Mouse (Mus musculus): ENCODE measurements around the gene Gm40460. TPM values are rescaled to one million over a fixed set of nuclear protein-coding genes. Genes with fewer than 3 reads are reported as not detected.
"Not testable (repeated sequence)": the region's sequence is repeated elsewhere in the genome, so short reads cannot be mapped to it uniquely, and the experiment has no call there.

Gm40460 gene
- polyA plus RNA-seq (2016; fragmentation: Nextera tagmentation; extraction: Ambion mirVana): not detected in 2 replicates

- Histone ChIP-seq H3K27me3 (no peaks in the 10 kb centered on the region), H3K27ac (no peak within 1 kb of the TSS), H3K36me3 (no peaks in the 10 kb centered on the region), H3K9ac (replicated peaks) (no peak within 1 kb of the TSS), H3K4me1 (replicated peaks) (no peaks in the 10 kb centered on the region), H3K9me3 (0 out of 2 replicates have a peak, but pooled peaks cover under 1% of the 10 kb centered on the region), H3K4me3 (replicated peaks) (no peak within 1 kb of the TSS), H3K4me2 (no peak within 1 kb of the TSS)
- no peak for ATAC-seq (ENCODE audit: insufficient number of reproducible peaks, insufficient read depth, low FRiP score, low TSS enrichment, low read depth)
- WGBS: 26% methylated on average over 2 of the region's 2 CpGs
Observed at GRCm38 (mm10) chr7:142240978-142241377, at the start of gene Gm40460. Gm40460 (minus strand) TSS chr7:142241078.

- not testable (repeated sequence) for H3K36me3 ChIP-seq; H3K9ac ChIP-seq (replicated peaks); H3K27ac ChIP-seq; ATAC-seq (ENCODE audit: insufficient number of reproducible peaks, insufficient read depth, low FRiP score, low TSS enrichment, low read depth); H3K9me3 ChIP-seq; H3K4me1 ChIP-seq (replicated peaks); H3K4me2 ChIP-seq; H3K4me3 ChIP-seq (replicated peaks)
- 27% methylated on average over 9 of the region's 9 CpGs for WGBS
- peaks cover 32% of the 10 kb centered on the region for H3K27me3 ChIP-seq
Observed at GRCm38 (mm10) chr7:142285910-142286612, 45.2 kb upstream of the Gm40460 start.

- Histone ChIP-seq H3K4me2 (peak overlapping the region; percentile 70), H3K36me3 (no peaks in the 10 kb centered on the region), H3K9me3 (no peaks in the 10 kb centered on the region), H3K4me1 (replicated peaks) (peaks cover 7% of the 10 kb centered on the region; the same call in 1 of the 2 replicates), H3K27ac (no peak overlapping the region), H3K27me3 (peaks cover 32% of the 10 kb centered on the region), H3K9ac (replicated peaks) (peak overlapping the region; percentile 23; the same call in 1 of the 2 replicates), H3K4me3 (replicated peaks) (peak overlapping the region; percentile 53)
- WGBS: 10% methylated on average over 23 of the region's 23 CpGs
- ATAC-seq (ENCODE audit: insufficient number of reproducible peaks, insufficient read depth, low FRiP score, low TSS enrichment, low read depth): peak; percentile 65; the same call in 1 of the 2 replicates
Observed at GRCm38 (mm10) chr7:142285130-142285835, 44.4 kb upstream of the Gm40460 start.

GRCm38 (mm10) chr7:142284615-142285080 lies 43.8 kb upstream of the Gm40460 start:
- H3K27ac ChIP-seq: peak overlapping the region; percentile 91
- peaks cover 32% of the 10 kb centered on the region for H3K27me3 ChIP-seq
- H3K36me3 ChIP-seq: no peaks in the 10 kb centered on the region
- H3K4me3 ChIP-seq (replicated peaks): peak overlapping the region; percentile 53
- no peaks in the 10 kb centered on the region for H3K9me3 ChIP-seq
- H3K9ac ChIP-seq (replicated peaks): peak overlapping the region; percentile 68
- peak; percentile 83 for ATAC-seq (ENCODE audit: insufficient number of reproducible peaks, insufficient read depth, low FRiP score, low TSS enrichment, low read depth)
- H3K4me1 ChIP-seq (replicated peaks): peaks cover 7% of the 10 kb centered on the region; the same call in 1 of the 2 replicates
- under 1% methylated on average over 19 of the region's 19 CpGs for WGBS
- peak overlapping the region; percentile 70 for H3K4me2 ChIP-seq

- Histone ChIP-seq H3K4me1 (replicated peaks) (peaks cover 7% of the 10 kb centered on the region; the same call in 1 of the 2 replicates), H3K9ac (replicated peaks) (peak overlapping the region; percentile 68), H3K27me3 (peaks cover 32% of the 10 kb centered on the region), H3K27ac (peak overlapping the region; percentile 91), H3K9me3 (no peaks in the 10 kb centered on the region), H3K36me3 (no peaks in the 10 kb centered on the region), H3K4me2 (peak overlapping the region; percentile 70), H3K4me3 (replicated peaks) (peak overlapping the region; percentile 53)
- peak; percentile 74 for ATAC-seq (ENCODE audit: insufficient number of reproducible peaks, insufficient read depth, low FRiP score, low TSS enrichment, low read depth)
- WGBS: under 1% methylated on average over 38 of the region's 38 CpGs
Observed at GRCm38 (mm10) chr7:142284023-142284591, 43.2 kb upstream of the Gm40460 start.

GRCm38 (mm10) chr7:142282847-142283246 lies 42.0 kb upstream of the Gm40460 start:
- H3K4me1 ChIP-seq (replicated peaks); H3K4me3 ChIP-seq (replicated peaks); H3K27ac ChIP-seq; H3K36me3 ChIP-seq; ATAC-seq (ENCODE audit: insufficient number of reproducible peaks, insufficient read depth, low FRiP score, low TSS enrichment, low read depth); H3K9ac ChIP-seq (replicated peaks); H3K9me3 ChIP-seq: not testable (repeated sequence)
- H3K4me2 ChIP-seq: peak overlapping the region; percentile 70
- 22% methylated on average over 2 of the region's 2 CpGs for WGBS
- H3K27me3 ChIP-seq: peaks cover 32% of the 10 kb centered on the region

- 63% methylated on average over 1 of the region's 1 CpGs for WGBS
- H3K9me3 ChIP-seq; ATAC-seq (ENCODE audit: insufficient number of reproducible peaks, insufficient read depth, low FRiP score, low TSS enrichment, low read depth); H3K36me3 ChIP-seq; H3K4me2 ChIP-seq; H3K4me3 ChIP-seq (replicated peaks); H3K27ac ChIP-seq; H3K9ac ChIP-seq (replicated peaks); H3K4me1 ChIP-seq (replicated peaks): not testable (repeated sequence)
- peaks cover 13% of the 10 kb centered on the region for H3K27me3 ChIP-seq
Observed at GRCm38 (mm10) chr7:142279291-142279690, 38.4 kb upstream of the Gm40460 start.

GRCm38 (mm10) chr7:142278183-142278582 lies 37.3 kb upstream of the Gm40460 start:
- ATAC-seq (ENCODE audit: insufficient number of reproducible peaks, insufficient read depth, low FRiP score, low TSS enrichment, low read depth); H3K27ac ChIP-seq; H3K9ac ChIP-seq (replicated peaks): not testable (repeated sequence)

GRCm38 (mm10) chr7:142274263-142274662 lies 33.4 kb upstream of the Gm40460 start, which contains the start of gene Gm4559:
Gm4559 (minus strand) TSS chr7:142274363.
- ATAC-seq (ENCODE audit: insufficient number of reproducible peaks, insufficient read depth, low FRiP score, low TSS enrichment, low read depth); H3K36me3 ChIP-seq: not testable (repeated sequence)

More at GRCm38 (mm10) chr7:142278183-142278582, 37.3 kb upstream of the Gm40460 start:
- not testable (repeated sequence) for H3K4me3 ChIP-seq (replicated peaks); H3K4me2 ChIP-seq; H3K9me3 ChIP-seq; H3K36me3 ChIP-seq; H3K4me1 ChIP-seq (replicated peaks)
- peaks cover 12% of the 10 kb centered on the region for H3K27me3 ChIP-seq
- whole genome bisulfite sequencing: 0% methylated on average over 3 of the region's 3 CpGs

GRCm38 (mm10) chr7:142258254-142258653 lies 17.4 kb upstream of the Gm40460 start, which contains the start of gene Gm2431:
Gm2431 (minus strand) TSS chr7:142258354.
- H3K4me3 ChIP-seq (replicated peaks); H3K4me2 ChIP-seq; H3K27me3 ChIP-seq; H3K9me3 ChIP-seq; H3K27ac ChIP-seq; H3K36me3 ChIP-seq; ATAC-seq (ENCODE audit: insufficient number of reproducible peaks, insufficient read depth, low FRiP score, low TSS enrichment, low read depth); H3K9ac ChIP-seq (replicated peaks); H3K4me1 ChIP-seq (replicated peaks): not testable (repeated sequence)
- 50% methylated on average over 1 of the region's 1 CpGs for WGBS

More at GRCm38 (mm10) chr7:142274263-142274662, 33.4 kb upstream of the Gm40460 start, which contains the start of gene Gm4559:
- H3K9ac ChIP-seq (replicated peaks); H3K4me2 ChIP-seq; H3K27me3 ChIP-seq; H3K27ac ChIP-seq; H3K4me1 ChIP-seq (replicated peaks); H3K9me3 ChIP-seq; H3K4me3 ChIP-seq (replicated peaks): not testable (repeated sequence)

- WGBS: 0% methylated on average over 2 of the region's 2 CpGs
- Histone ChIP-seq H3K27me3 (0 out of 2 replicates have a peak, but pooled peaks cover 11% of the 10 kb centered on the region), H3K4me3 (replicated peaks) (no peak overlapping the region), H3K9ac (replicated peaks) (no peak overlapping the region), H3K4me1 (replicated peaks) (no peaks in the 10 kb centered on the region), H3K4me2 (no peak overlapping the region), H3K9me3 (no peaks in the 10 kb centered on the region), H3K27ac (no peak overlapping the region), H3K36me3 (no peaks in the 10 kb centered on the region)
- no peak for ATAC-seq (ENCODE audit: insufficient number of reproducible peaks, insufficient read depth, low FRiP score, low TSS enrichment, low read depth)
Observed at GRCm38 (mm10) chr7:142255517-142255916, 14.6 kb upstream of the Gm40460 start.
